Mouse (Mus musculus): ENCODE data around the gene Spc24. TPM values are rescaled to one million over a fixed set of nuclear protein-coding genes. Genes with fewer than 3 reads are reported as not detected.

Spc24 gene
- polyA plus RNA-seq, 1 experiment from 2014 or later: 170 TPM

- Histone ChIP-seq H3K4me1 (replicated peaks; ENCODE audit: control insufficient read depth, insufficient read depth, low read length) (peaks cover 21% of the 10 kb centered on the region), H3K9ac (ENCODE audit: low read depth, low read length) (peak overlapping the region; percentile 91), H3K4me3 (ENCODE audit: low read depth, low read length) (peak overlapping the region; percentile 89), H3K36me3 (ENCODE audit: control insufficient read depth, insufficient read depth, low read length) (peaks cover 15% of the 10 kb centered on the region), H3K4me2 (peak overlapping the region; percentile 76), H3K27me3 (replicated peaks; ENCODE audit: control insufficient read depth, insufficient read depth, low read length) (no peaks in the 10 kb centered on the region), H3K27ac (ENCODE audit: low read depth, low read length) (0 out of 2 replicates have a peak overlapping the region, but pooled peaks have one; percentile 36), H3K9me3 (ENCODE audit: control insufficient read depth, low read length) (no peaks in the 10 kb centered on the region)
- ATAC-seq (replicated peaks; ENCODE audit: low FRiP score) (no peak), DNase-seq (ENCODE audit: low spot score) (no peak)
- 53% methylated on average over 14 of the region's 14 CpGs for WGBS
Measured at GRCm38 (mm10) chr9:21758576-21759529, 1.2 kb downstream of the Spc24 start.

- Histone ChIP-seq H3K4me3 (ENCODE audit: low read depth, low read length) (no peak overlapping the region), H3K36me3 (ENCODE audit: control insufficient read depth, insufficient read depth, low read length) (peaks cover 21% of the 10 kb centered on the region), H3K9me3 (ENCODE audit: control insufficient read depth, low read length) (no peaks in the 10 kb centered on the region), H3K27ac (ENCODE audit: low read depth, low read length) (no peak overlapping the region), H3K4me2 (no peak overlapping the region), H3K4me1 (replicated peaks; ENCODE audit: control insufficient read depth, insufficient read depth, low read length) (peaks cover 11% of the 10 kb centered on the region), H3K9ac (ENCODE audit: low read depth, low read length) (no peak overlapping the region), H3K27me3 (replicated peaks; ENCODE audit: control insufficient read depth, insufficient read depth, low read length) (no peaks in the 10 kb centered on the region)
- ATAC-seq (replicated peaks; ENCODE audit: low FRiP score): no peak
- WGBS: 79% methylated on average over 13 of the region's 13 CpGs
- no peak for DNase-seq (ENCODE audit: low spot score)
Measured at GRCm38 (mm10) chr9:21754516-21755321, 5.4 kb downstream of the Spc24 start.

GRCm38 (mm10) chr9:21754003-21754402 lies 6.1 kb downstream of the Spc24 start:
- Histone ChIP-seq H3K9ac (ENCODE audit: low read depth, low read length) (no peak overlapping the region), H3K9me3 (ENCODE audit: control insufficient read depth, low read length) (no peaks in the 10 kb centered on the region), H3K27ac (ENCODE audit: low read depth, low read length) (no peak overlapping the region), H3K4me1 (replicated peaks; ENCODE audit: control insufficient read depth, insufficient read depth, low read length) (peaks cover 7% of the 10 kb centered on the region), H3K4me2 (no peak overlapping the region), H3K4me3 (ENCODE audit: low read depth, low read length) (no peak overlapping the region), H3K36me3 (ENCODE audit: control insufficient read depth, insufficient read depth, low read length) (peaks cover 27% of the 10 kb centered on the region), H3K27me3 (replicated peaks; ENCODE audit: control insufficient read depth, insufficient read depth, low read length) (no peaks in the 10 kb centered on the region)
- ATAC-seq (replicated peaks; ENCODE audit: low FRiP score): no peak
- DNase-seq (ENCODE audit: low spot score): no peak
- whole genome bisulfite sequencing: 83% methylated on average over 2 of the region's 2 CpGs

- Histone ChIP-seq H3K36me3 (ENCODE audit: control insufficient read depth, insufficient read depth, low read length) (peaks cover 40% of the 10 kb centered on the region), H3K4me1 (replicated peaks; ENCODE audit: control insufficient read depth, insufficient read depth, low read length) (peaks cover 6% of the 10 kb centered on the region), H3K9me3 (ENCODE audit: control insufficient read depth, low read length) (no peaks in the 10 kb centered on the region), H3K4me3 (ENCODE audit: low read depth, low read length) (no peak overlapping the region), H3K9ac (ENCODE audit: low read depth, low read length) (no peak overlapping the region), H3K27ac (ENCODE audit: low read depth, low read length) (peak overlapping the region; percentile 53; the same call in 1 of the 2 replicates), H3K27me3 (replicated peaks; ENCODE audit: control insufficient read depth, insufficient read depth, low read length) (no peaks in the 10 kb centered on the region), H3K4me2 (no peak overlapping the region)
- ATAC-seq (replicated peaks; ENCODE audit: low FRiP score) (peak; percentile 15; the same call in 1 of the 2 replicates), DNase-seq (ENCODE audit: low spot score) (no peak)
- 35% methylated on average over 10 of the region's 10 CpGs for WGBS
Measured at GRCm38 (mm10) chr9:21752252-21752792, 7.8 kb downstream of the Spc24 start.

- ATAC-seq (replicated peaks; ENCODE audit: low FRiP score) (no peak), DNase-seq (ENCODE audit: low spot score) (no peak)
- Histone ChIP-seq H3K4me1 (replicated peaks; ENCODE audit: control insufficient read depth, insufficient read depth, low read length) (peaks cover 6% of the 10 kb centered on the region), H3K9ac (ENCODE audit: low read depth, low read length) (no peak overlapping the region), H3K36me3 (ENCODE audit: control insufficient read depth, insufficient read depth, low read length) (peaks cover 37% of the 10 kb centered on the region), H3K27me3 (replicated peaks; ENCODE audit: control insufficient read depth, insufficient read depth, low read length) (no peaks in the 10 kb centered on the region), H3K4me3 (ENCODE audit: low read depth, low read length) (no peak overlapping the region), H3K9me3 (ENCODE audit: control insufficient read depth, low read length) (no peaks in the 10 kb centered on the region), H3K4me2 (no peak overlapping the region), H3K27ac (ENCODE audit: low read depth, low read length) (no peak overlapping the region; the same call in 1 of the 2 replicates)
- 73% methylated on average over 6 of the region's 6 CpGs for WGBS
Measured at GRCm38 (mm10) chr9:21751347-21751746, 8.8 kb downstream of the Spc24 start.

- H3K36me3 ChIP-seq (ENCODE audit: control insufficient read depth, insufficient read depth, low read length): peaks cover 40% of the 10 kb centered on the region
- H3K4me2 ChIP-seq: no peak overlapping the region
- H3K4me1 ChIP-seq (replicated peaks; ENCODE audit: control insufficient read depth, insufficient read depth, low read length): peaks cover 6% of the 10 kb centered on the region
- no peaks in the 10 kb centered on the region for H3K27me3 ChIP-seq (replicated peaks; ENCODE audit: control insufficient read depth, insufficient read depth, low read length)
- DNase-seq (ENCODE audit: low spot score) (no peak), ATAC-seq (replicated peaks; ENCODE audit: low FRiP score) (no peak)
- H3K9ac ChIP-seq (ENCODE audit: low read depth, low read length): no peak overlapping the region
- no peak overlapping the region for H3K27ac ChIP-seq (ENCODE audit: low read depth, low read length)
- WGBS: 75% methylated on average over 3 of the region's 3 CpGs
- no peaks in the 10 kb centered on the region for H3K9me3 ChIP-seq (ENCODE audit: control insufficient read depth, low read length)
- no peak overlapping the region for H3K4me3 ChIP-seq (ENCODE audit: low read depth, low read length)
Measured at GRCm38 (mm10) chr9:21750370-21750769, 9.7 kb downstream of the Spc24 start.

GRCm38 (mm10) chr9:21749382-21750118 lies 10.6 kb downstream of the Spc24 start:
- Histone ChIP-seq H3K27me3 (replicated peaks; ENCODE audit: control insufficient read depth, insufficient read depth, low read length) (no peaks in the 10 kb centered on the region), H3K9ac (ENCODE audit: low read depth, low read length) (no peak overlapping the region), H3K4me1 (replicated peaks; ENCODE audit: control insufficient read depth, insufficient read depth, low read length) (peaks cover 6% of the 10 kb centered on the region), H3K27ac (ENCODE audit: low read depth, low read length) (no peak overlapping the region), H3K4me2 (no peak overlapping the region), H3K9me3 (ENCODE audit: control insufficient read depth, low read length) (no peaks in the 10 kb centered on the region), H3K36me3 (ENCODE audit: control insufficient read depth, insufficient read depth, low read length) (peaks cover 45% of the 10 kb centered on the region), H3K4me3 (ENCODE audit: low read depth, low read length) (no peak overlapping the region)
- ATAC-seq (replicated peaks; ENCODE audit: low FRiP score) (no peak), DNase-seq (ENCODE audit: low spot score) (no peak)
- WGBS: 84% methylated on average over 6 of the region's 6 CpGs

- no peaks in the 10 kb centered on the region for H3K27me3 ChIP-seq (replicated peaks; ENCODE audit: control insufficient read depth, insufficient read depth, low read length)
- H3K9me3 ChIP-seq (ENCODE audit: control insufficient read depth, low read length): no peaks in the 10 kb centered on the region
- H3K4me2 ChIP-seq: no peak overlapping the region
- no peak overlapping the region for H3K4me3 ChIP-seq (ENCODE audit: low read depth, low read length)
- H3K27ac ChIP-seq (ENCODE audit: low read depth, low read length): peak overlapping the region; percentile 61; the same call in 1 of the 2 replicates
- H3K36me3 ChIP-seq (ENCODE audit: control insufficient read depth, insufficient read depth, low read length): peaks cover 52% of the 10 kb centered on the region
- H3K4me1 ChIP-seq (replicated peaks; ENCODE audit: control insufficient read depth, insufficient read depth, low read length): peaks cover 6% of the 10 kb centered on the region
- no peak for DNase-seq (ENCODE audit: low spot score)
- no peak overlapping the region for H3K9ac ChIP-seq (ENCODE audit: low read depth, low read length)
- no peak for ATAC-seq (replicated peaks; ENCODE audit: low FRiP score)
- WGBS: 85% methylated on average over 10 of the region's 10 CpGs
Measured at GRCm38 (mm10) chr9:21748491-21748890, 11.6 kb downstream of the Spc24 start.
